Mouse (Mus musculus) thymus, postnatal 4 days (tissue): ENCODE data around the gene Rho.

Experiments
- DNase-seq: peaks from one replicate; pipeline ENCODE4 v3.0.0; 2021

Gene Rho

DNA sequence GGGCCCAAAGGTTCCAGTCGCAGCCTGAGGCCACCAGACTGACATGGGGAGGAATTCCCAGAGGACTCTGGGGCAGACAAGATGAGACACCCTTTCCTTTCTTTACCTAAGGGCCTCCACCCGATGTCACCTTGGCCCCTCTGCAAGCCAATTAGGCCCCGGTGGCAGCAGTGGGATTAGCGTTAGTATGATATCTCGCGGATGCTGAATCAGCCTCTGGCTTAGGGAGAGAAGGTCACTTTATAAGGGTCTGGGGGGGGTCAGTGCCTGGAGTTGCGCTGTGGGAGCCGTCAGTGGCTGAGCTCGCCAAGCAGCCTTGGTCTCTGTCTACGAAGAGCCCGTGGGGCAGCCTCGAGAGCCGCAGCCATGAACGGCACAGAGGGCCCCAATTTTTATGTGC, at the start of gene Rho:
Gene Rho (plus strand): TSS at position 110 of the 400 bp plus-strand sequence.
- DNase-seq = no peak

DNA sequence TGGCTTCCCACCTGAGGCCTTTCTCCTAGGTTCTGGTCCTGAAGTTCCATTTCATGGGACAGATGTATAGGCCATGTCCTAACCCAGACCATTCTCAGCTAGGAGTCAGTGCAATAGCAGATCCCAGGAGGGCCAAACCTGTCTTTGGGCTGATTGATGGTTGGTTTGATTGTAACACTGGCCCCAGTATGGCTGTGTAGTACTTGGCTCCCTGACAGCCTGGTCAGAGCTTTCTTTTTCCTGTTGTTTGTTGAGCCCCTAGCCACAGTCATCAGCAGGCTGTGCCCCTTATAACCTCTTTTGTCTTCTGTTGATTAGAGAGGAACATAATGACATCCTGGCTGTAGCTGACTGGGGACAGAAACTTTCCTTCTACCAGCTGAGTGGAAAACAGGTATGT, 47.5 kb upstream of the Rho start:
- no peak for DNase-seq

DNA sequence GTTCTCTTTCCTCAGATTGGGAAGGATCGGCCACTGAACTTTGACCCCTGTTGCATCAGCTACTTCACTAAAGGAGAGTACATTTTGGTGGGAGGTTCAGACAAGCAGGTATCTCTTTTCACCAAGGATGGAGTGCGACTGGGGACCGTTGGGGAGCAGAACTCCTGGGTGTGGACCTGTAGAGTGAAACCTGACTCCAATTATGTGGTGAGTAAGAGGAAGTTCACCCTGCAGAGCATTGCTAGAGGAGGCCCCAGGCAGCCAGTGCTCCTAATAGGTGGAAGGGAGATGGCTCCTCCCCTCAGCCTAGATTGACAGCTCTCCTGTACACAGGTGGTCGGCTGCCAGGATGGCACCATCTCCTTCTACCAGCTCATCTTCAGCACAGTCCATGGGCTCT, 44.7 kb upstream of the Rho start:
- peak; percentile 75 for DNase-seq

- peak; percentile 77 for DNase-seq
Observed at GRCm38 (mm10) chr6:115888296-115888695, 43.3 kb upstream of the Rho start.

- DNase-seq = no peak
Observed at GRCm38 (mm10) chr6:115890601-115891000, 40.9 kb upstream of the Rho start.

DNA sequence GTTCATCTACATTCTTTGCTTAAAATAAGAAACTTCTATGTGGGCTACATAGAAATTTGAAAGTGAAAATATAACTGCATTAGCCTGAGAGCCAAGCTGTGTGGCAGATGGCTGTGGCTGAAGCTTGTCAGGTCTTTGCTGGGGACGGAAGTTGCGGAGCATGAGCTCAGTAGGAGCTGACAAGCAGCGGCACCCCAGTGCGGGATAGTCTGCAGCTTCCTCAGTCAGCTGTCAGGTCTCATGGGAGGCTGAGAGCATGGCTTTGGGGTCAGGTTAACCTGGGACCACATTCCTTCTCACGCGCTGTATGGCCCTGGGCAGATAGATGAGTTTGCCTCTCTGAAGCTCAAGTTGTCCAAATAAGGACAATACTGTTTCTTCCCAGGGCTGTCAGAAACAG, 40.5 kb upstream of the Rho start:
- DNase-seq = no peak

GRCm38 (mm10) chr6:115891497-115892061, 40.0 kb upstream of the Rho start:
- no peak for DNase-seq

DNA sequence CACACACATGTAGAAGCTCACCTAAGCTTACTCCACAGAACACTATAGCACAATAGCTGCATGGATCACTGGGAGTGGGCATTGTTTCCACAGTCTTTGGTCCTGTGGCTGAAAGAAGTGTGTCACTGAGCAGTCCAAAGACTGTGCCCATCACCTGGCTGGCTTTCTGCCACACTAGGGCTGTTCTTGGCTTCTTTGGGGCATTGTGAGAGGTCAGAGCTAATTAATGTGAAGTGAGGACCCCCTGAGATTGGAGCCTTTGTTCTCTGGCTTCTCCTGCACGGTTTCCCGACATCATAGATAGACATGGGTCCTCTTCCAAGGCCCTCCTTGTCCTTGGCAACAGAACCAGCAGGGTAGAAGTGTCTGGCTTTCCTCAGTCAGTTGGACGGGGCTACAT, 39.2 kb upstream of the Rho start:
- DNase-seq = no peak

DNA sequence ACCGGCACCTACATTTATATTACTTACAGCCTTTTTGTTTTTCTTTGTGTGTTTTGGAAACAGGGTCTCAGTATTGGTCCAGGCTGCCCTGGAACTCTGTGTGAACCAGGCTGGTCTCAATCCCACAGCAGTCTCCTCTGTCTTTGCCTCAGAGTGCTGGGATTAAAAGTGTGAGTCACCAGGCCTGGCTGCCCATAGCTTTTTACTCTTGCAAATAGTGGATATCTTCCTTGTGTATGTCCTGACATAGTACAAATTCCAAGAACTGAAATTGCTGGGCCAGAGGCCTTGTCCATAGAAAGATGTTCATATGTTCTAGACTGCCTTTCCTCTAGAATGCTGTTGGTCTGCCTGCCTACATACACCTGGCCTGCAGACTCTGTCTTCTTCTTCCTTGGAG, 35.2 kb upstream of the Rho start:
- no peak for DNase-seq

DNA sequence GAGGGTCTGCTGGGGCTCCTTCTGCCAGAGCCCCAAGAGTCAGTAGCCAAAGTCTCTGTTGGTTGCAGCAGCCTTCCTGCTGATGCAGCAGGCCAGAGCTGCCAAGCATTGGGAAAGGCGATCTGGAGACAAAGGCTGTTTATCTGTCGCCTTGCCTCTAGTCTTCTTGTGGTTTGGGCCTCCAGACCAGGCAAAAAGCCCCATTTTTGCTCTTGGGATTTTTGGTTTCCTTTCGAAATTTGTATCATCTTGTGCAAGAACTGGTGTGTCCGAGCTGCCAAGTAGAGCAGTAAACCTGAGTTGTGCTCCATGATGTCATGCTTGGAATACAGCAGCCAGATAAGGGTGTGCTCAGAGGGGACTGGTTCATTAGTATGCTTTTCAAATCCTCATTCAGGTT, 34.4 kb upstream of the Rho start:
- DNase-seq = no peak

DNA sequence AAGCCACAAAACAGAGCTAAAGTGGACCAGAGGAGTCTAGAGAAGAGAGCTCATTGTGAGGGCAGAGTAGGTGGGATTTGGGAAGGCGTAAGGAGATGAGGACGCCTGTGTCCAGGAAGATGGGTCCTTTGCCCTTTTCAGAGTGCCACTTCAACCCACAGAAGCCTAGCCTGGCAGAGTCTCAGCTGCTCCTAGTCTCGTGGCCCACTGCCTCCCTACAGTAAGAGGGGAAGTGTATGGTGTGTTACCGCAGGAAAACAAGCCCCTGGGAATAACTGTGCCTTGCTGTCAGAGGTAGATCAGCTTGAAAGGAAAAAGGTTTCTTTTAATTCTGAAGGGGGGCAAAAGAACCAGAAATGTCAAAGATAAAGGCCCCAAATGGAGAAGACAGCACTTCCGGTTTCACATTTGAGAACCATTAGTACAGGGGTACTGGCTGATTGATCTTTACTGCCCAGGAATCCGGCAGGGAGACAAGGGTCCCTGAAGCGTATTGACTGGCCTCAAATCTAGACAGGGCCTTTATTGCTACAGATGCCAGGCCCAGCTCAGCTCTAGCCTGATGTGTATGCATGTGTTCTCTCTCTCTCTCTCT, 33.5 kb upstream of the Rho start:
- no peak for DNase-seq

DNA sequence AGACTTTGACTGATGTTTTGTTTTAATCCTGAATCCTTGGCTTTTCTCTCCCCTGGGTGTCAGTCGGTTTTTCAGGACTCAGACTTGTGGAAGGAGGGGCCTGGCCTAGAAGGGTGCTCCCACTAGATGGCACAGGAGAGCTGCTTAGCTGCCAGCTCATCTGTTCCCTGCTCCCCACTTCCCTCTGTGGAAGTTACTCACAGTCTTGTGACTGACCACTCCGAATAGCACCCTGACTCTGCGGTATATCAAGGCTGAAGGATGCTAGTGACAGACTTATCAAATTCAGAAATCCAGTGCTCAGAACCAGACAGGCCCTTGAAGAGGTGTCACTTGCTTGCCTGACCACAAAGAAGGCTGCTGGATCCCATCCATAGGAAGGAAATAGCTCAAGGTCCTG, 30.5 kb upstream of the Rho start:
- DNase-seq = peak; percentile 79

DNA sequence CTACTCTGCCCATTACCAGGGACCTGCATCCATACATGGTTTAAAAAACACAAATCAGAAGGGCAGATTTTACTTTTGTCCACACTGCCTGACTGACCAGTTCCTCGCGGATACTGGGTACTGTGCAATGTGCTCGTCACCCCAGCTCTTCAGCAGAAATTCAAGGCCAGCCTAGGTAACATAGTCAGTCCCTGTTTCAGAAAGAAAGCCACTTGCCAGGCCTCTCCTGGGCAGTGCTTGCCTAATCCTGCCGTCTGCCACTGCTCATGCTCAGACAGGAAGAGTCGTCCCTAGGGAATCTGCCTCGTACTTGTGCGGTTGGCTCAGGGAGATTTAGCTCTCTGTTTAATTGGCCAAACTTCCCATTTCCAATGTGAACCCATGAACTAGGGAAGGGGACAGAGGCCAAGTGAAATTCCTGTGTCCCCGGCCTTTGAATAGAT, 30.0 kb upstream of the Rho start:
- DNase-seq = no peak

- no peak for DNase-seq
Observed at GRCm38 (mm10) chr6:115902545-115902944, 29.0 kb upstream of the Rho start.

- no peak for DNase-seq
Observed at GRCm38 (mm10) chr6:115905568-115905967, 26.0 kb upstream of the Rho start.

- no peak for DNase-seq
Observed at GRCm38 (mm10) chr6:115906455-115906854, 25.1 kb upstream of the Rho start.

DNA sequence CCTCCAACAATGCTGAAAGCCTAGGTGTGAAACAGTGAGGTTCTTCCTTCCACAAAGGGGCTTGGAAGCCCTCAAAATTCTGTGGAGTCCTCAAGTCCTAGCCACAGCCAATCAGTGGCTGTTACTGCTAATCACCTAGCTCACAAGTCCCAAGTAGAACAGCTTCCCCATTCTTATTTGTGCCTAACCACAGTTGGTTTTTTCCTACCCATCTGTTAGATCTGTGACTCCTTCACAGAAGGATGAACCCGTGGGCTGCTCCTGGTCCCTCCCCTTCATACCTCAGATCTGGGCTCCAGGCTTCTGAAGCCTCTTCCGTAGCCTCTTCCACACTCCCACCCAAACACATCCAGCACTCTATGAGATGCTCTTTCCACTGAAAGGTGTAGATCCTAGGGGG, 24.7 kb upstream of the Rho start:
- no peak for DNase-seq

DNA sequence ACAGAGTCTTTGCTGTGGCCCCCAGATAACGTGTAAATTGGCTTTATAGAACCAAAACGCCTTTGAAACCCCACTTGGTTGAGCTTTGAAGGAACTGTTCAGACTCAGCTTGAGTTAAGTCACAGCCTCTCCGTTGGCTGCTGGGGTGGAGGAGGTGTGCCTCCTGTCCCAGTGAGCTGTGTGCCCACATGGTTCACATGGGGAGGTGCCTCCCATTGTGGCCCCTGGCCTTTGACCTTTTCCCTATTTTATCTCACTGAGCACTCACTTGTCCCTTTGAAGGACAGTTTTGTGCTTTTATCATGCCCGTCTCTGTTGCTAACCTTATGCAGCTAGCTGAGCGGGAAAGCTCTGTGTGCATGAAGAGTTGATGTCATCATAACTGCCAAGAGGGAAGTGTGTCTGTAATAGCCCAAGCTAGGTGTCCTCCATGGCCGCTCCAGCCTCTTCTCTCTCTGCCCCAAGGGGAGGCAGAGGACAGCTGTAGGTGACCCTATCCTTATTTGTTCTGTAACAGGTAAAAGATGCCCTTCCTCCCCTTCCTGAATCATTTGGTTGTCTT, 23.0 kb upstream of the Rho start:
- DNase-seq = no peak

DNA sequence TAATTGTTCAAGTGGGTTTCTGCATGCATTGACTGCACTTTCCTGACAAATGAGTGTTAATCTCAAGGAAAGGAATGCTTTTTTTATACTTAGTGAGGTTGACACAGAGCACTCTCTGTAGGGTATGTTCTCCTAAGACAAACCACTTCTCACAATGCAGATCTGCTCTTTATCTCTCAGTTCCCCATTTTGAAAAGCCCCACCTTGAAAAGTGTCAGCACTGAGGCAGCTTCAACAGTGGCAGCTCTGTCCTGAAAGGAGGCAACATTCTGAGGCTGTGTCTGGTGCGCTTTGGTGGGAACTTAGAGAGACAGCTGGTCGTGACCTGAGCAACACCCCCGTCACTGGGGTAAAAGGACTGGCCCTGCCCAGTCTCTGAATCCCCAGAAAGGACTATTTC, 22.5 kb upstream of the Rho start:
- DNase-seq = no peak

GRCm38 (mm10) chr6:115909940-115910339, 21.6 kb upstream of the Rho start:
- DNase-seq = peak; percentile 47

GRCm38 (mm10) chr6:115911763-115912162, 19.8 kb upstream of the Rho start:
- no peak for DNase-seq

DNA sequence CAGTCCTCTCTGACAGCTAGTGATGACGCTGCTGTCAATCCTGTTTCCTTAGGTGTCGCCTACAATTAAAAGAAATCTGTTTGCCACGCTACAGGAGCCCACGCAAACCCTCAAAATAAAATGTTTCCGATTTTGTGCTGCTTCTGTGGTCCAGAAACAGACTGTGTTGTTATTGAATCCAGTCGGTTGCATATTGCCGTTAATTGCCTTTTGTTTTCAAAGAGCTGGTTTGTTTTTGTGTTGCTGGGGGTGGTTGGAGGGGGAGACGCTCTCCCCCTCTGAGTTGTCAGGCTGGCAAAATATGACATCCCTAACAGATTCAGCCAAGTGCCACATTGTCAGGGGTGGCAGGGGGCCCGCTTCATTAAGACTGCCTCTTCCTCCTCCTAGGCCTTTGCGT, 18.1 kb upstream of the Rho start:
- no peak for DNase-seq

GRCm38 (mm10) chr6:115914511-115915202, 16.9 kb upstream of the Rho start:
- no peak for DNase-seq
